Mouse (Mus musculus) adipocyte (in vitro differentiated cells): Measurements from ENCODE around the gene Ctdsp2.

Source experiments
- DNase-seq: peaks from one replicate; pipeline ENCODE4 v3.0.0-alpha.2; 2016; ENCODE audit warnings: low spot score

Ctdsp2 gene

GRCm38 (mm10) chr10:126978277-126978994 lies at the start of gene Ctdsp2:
Gene Ctdsp2, plus strand, starts transcription at chr10:126978717.
- DNase-seq, result peak; percentile 99

- no peak for DNase-seq
Measured at GRCm38 (mm10) chr10:126928819-126929206, 49.7 kb upstream of the Ctdsp2 start.

- no peak for DNase-seq
Measured at GRCm38 (mm10) chr10:126929543-126929942, 49.0 kb upstream of the Ctdsp2 start.

GRCm38 (mm10) chr10:126930270-126931121 lies 48.0 kb upstream of the Ctdsp2 start:
- DNase-seq, result peak; percentile 80

- peak; percentile 36 for DNase-seq
Measured at GRCm38 (mm10) chr10:126931123-126931759, 47.3 kb upstream of the Ctdsp2 start.

GRCm38 (mm10) chr10:126931760-126932139 lies 46.8 kb upstream of the Ctdsp2 start:
- no peak for DNase-seq

- no peak for DNase-seq
Measured at GRCm38 (mm10) chr10:126934561-126934960, 44.0 kb upstream of the Ctdsp2 start.

- no peak for DNase-seq
Measured at GRCm38 (mm10) chr10:126935121-126935520, 43.4 kb upstream of the Ctdsp2 start.

- DNase-seq, result no peak
Measured at GRCm38 (mm10) chr10:126935556-126936381, 42.7 kb upstream of the Ctdsp2 start.

GRCm38 (mm10) chr10:126940949-126941348 lies 37.6 kb upstream of the Ctdsp2 start:
- no peak for DNase-seq

- no peak for DNase-seq
Measured at GRCm38 (mm10) chr10:126945531-126945930, 33.0 kb upstream of the Ctdsp2 start.

GRCm38 (mm10) chr10:126949824-126950223 lies 28.7 kb upstream of the Ctdsp2 start:
- no peak for DNase-seq

- DNase-seq, result no peak
Measured at GRCm38 (mm10) chr10:126950572-126950971, 27.9 kb upstream of the Ctdsp2 start.

GRCm38 (mm10) chr10:126952375-126952774 lies 26.1 kb upstream of the Ctdsp2 start:
- no peak for DNase-seq

- DNase-seq, result no peak
Measured at GRCm38 (mm10) chr10:126953029-126953471, 25.5 kb upstream of the Ctdsp2 start.

- no peak for DNase-seq
Measured at GRCm38 (mm10) chr10:126956692-126957358, 21.7 kb upstream of the Ctdsp2 start.

GRCm38 (mm10) chr10:126957359-126958107 lies 21.0 kb upstream of the Ctdsp2 start:
- no peak for DNase-seq

- no peak for DNase-seq
Measured at GRCm38 (mm10) chr10:126960496-126960895, 18.0 kb upstream of the Ctdsp2 start.

GRCm38 (mm10) chr10:126961757-126962156 lies 16.8 kb upstream of the Ctdsp2 start:
- no peak for DNase-seq

GRCm38 (mm10) chr10:126962271-126962965 lies 16.1 kb upstream of the Ctdsp2 start:
- peak; percentile 48 for DNase-seq
